Mouse (Mus musculus): ENCODE measurements at regions not wholly inside any gene's neighbourhood (a gene's known extent, or its start where the extent isn't known, plus 50 kb on each side); places are given as distances from the start of the nearest gene placed in this dataset.

GRCm38 (mm10) chr14:72862806-72863526, 153.2 kb upstream of the Fndc3a start:
- in situ Hi-C loops (cut with MboI, MseI): no loop called here

GRCm38 (mm10) chr14:72854226-72854625, 144.4 kb upstream of the Fndc3a start:
- in situ Hi-C loops (cut with MboI, MseI): no loop called here

- in situ Hi-C loops (cut with MboI, MseI): no loop called here
Observed at GRCm38 (mm10) chr14:72853104-72853503, 143.3 kb upstream of the Fndc3a start.

DNA sequence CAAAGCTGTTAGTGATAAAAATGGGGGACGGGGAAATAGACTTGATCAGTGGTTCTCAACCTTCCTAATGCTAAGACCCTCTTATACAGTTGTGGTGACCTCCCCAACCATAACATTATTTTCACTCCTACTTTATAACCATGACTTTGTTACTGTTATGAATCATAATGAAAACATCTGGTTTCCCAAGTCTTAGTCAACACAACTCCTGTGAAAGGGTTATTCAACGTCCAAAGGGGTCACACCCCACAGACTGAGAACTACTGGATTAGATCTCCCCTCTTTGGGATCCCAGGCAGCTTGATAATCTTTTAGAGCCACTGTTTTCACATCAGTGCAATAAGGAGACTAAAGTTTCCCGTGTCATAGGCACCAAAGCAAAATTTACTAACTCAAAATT, 141.1 kb upstream of the Fndc3a start:
- in situ Hi-C loops (cut with MboI, MseI): no loop called here

DNA sequence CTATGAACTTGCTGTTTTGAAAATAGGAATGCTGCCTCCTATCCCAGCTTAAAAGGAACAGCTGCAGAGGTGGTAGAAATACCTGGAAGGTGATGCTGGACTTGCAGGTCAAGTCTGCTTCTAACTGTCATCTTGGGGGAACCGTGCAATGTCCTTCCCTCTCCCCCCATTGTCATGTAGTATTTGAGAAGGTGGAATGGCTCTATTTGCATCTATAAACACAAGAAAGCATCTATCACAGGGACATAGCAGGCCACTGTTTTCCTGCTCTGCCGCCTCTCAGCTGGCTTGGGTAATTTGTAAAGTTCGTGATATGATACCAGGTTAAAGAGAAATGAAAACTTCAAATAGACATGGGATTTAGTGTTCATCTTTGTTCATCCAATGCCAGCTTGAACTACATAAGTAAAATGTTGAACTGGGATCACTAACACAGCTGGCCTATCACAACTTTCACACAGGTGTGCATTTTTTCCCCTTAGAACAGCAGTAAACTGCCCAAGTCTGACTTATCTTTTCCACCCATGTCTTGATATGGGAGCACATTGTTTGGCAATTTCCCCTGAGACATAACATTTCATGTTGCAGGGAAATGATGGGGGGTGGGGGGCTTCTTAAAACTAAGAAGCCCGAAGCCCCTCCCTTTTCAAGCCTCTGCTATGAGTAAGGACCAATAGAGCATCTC, 138.6 kb upstream of the Fndc3a start:
- in situ Hi-C loops (cut with MboI, MseI): no loop called here

- in situ Hi-C loops (cut with MboI, MseI): no loop called here
Observed at GRCm38 (mm10) chr14:72847466-72847865, 137.7 kb upstream of the Fndc3a start.

DNA sequence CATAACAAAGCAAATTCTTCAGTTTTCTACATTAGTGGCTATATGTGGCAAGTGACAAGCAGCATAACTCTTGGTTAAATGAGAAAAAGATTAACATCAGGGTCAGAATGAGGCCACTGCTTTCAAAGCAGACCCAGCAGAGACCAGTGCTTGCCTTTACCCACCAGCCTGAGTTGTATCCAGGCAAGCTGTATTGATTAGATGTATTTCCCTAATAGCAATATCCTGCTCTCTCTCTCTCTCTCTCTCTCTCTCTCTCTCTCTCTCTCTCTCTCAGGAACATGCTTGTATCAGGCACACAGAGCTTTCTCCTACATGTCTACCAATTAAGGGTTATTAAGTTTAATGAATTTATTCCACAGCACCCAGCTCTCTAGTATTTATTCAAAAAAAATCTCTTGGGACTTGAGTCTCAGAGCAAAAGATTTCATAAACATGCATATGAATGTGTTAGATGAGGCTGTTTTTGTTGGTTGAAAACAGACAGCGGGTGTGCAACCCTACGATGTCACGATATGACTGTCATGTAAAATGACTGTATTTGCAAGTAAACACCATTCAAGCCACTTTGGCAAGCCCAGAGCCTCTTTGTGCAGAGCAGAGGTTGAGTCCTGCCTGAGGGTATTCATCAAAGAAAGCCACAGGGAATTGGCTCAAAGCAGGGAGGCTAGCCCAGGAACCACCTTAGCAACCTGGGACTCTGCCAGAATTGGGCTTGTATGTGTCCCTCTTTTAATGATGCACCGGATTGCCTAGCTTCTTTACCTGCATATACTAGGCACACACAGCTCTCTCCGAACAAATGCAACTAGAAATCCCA, 136.0 kb upstream of the Fndc3a start:
- in situ Hi-C loops (cut with MboI, MseI): no loop called here

DNA sequence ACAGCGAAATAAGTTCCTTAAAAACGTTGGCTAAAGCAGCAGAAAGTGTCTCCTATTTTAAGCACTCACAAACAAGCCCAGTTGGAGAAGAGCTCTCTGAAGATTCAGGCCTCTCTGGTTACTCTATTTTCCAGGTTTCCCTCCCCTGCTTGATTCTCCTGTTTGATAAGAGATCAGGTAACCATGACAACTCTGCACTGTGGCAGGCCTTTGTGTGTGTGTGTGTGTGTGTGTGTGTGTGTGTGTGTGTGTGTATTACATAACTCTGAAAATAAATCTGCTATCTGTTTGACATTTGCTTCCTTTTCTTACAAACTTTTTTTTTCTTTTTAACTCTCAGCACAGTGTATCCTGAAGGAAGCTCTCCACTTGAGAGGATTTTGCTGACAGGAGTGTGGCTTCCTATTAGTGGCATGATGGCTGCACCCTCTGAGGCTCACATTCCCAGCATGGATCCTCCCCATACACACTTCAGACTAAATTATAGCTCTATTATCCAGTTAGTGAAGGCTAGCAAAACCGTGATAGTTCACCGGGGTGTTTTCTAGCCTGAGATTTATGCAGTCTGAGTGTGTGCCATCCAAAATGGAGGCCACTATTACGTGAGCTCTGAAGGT, 135.1 kb upstream of the Fndc3a start:
- in situ Hi-C loops (cut with MboI, MseI): no loop called here

DNA sequence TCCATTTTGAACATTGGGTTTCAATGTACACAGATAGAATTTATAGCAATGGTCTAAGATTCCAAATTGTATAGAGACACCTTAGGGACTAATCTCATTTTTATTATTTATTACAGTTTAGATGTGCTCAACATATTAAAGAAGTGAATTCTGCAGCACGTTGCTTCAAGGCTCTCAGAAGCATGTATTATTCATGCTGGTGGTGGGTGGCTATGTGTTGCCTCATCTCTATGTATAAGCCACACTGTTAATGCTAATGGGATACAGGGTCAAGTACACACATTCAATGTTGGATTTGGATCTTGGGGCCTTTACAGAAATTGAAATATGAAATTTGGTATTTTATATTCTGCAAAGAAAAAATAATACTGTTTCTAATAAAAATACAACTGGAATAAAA, 131.9 kb upstream of the Fndc3a start:
- in situ Hi-C loops (cut with MboI, MseI): no loop called here

DNA sequence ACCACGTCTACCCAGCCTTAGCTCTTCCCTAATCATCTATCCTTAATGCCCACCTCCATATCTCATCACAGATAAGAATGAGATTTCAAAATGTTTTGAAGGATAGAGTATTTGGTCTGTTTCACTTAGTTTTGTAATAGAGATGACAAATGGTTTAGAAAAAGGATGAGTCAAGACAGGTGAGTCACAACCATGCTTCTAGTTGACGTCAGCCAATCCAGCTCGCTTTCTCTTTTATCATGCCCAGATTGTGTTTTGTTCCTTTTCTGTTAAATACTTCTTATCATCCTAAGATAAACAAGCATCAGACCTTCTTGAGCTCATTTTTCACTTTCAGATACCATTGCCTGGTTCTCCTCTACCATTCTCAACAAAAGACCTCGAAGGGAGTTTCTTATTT, 125.4 kb upstream of the Fndc3a start:
- in situ Hi-C loops (cut with MboI, MseI): no loop called here

GRCm38 (mm10) chr14:72829261-72829660, 119.5 kb upstream of the Fndc3a start:
- in situ Hi-C loops (cut with MboI, MseI): no loop called here

GRCm38 (mm10) chr14:72825549-72825948, 115.7 kb upstream of the Fndc3a start:
- in situ Hi-C loops (cut with MboI, MseI): no loop called here

- in situ Hi-C loops (cut with MboI, MseI): loop anchor here in 1 of 2 experiments (5.0 kb wide), 2 partner anchors 155 to 180 kb away; no protein-coding TSS in a partner anchor
Observed at GRCm38 (mm10) chr14:72822231-72822615, 112.4 kb upstream of the Fndc3a start.

- in situ Hi-C loops (cut with MboI, MseI): loop anchor here in 1 of 2 experiments (5.0 kb wide), 2 partner anchors 156 to 181 kb away; no protein-coding TSS in a partner anchor
Observed at GRCm38 (mm10) chr14:72821517-72822230, 111.9 kb upstream of the Fndc3a start.

DNA sequence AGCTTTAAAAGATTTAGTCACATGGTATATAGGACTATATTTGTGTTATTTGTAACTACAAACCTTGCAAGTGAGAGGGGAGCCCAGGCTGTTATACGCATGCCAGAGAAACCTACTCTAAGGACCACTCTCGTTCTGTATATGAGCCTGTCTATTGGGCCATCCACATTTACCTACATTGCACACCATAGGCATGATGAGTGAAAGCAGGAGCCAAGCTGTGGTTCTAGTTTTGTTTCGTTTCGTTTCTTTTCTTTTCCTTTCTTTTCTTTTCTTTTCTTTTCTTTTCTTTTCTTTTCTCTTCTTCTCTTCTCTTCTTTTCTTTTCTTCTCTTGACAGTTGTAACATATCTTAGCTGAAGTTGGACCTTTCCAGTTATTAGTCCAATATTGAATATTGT, 109.2 kb upstream of the Fndc3a start:
- in situ Hi-C loops (cut with MboI, MseI): no loop called here

GRCm38 (mm10) chr14:72817764-72818163, 108.0 kb upstream of the Fndc3a start:
- in situ Hi-C loops (cut with MboI, MseI): no loop called here

GRCm38 (mm10) chr14:72816847-72817246, 107.0 kb upstream of the Fndc3a start:
- in situ Hi-C loops (cut with MboI, MseI): no loop called here

GRCm38 (mm10) chr14:72809138-72809537, 99.3 kb upstream of the Fndc3a start:
- in situ Hi-C loops (cut with MboI, MseI): loop anchor here in 1 of 2 experiments (10.0 kb wide), 1 partner anchor 186 kb away; no protein-coding TSS in a partner anchor

DNA sequence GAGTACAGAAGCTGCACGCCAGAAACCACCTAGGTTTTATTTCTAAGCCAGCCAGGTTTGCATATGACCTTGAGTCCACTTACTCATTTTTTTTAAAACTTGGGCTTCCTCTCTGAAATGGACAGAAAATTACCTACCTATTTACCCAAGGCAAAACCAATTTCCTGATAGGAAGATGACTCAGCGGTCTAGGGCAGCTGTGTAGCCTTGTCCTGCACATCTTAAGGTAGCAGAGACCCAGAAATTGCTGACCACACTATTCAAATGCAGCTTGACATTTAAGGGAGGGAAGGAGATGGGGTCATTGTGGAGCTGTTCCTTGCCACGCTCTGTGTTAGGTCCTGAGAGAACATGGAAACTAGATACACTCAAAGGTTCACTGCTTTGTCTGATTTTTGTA, 98.1 kb upstream of the Fndc3a start:
- in situ Hi-C loops (cut with MboI, MseI): loop anchor here in 1 of 2 experiments (10.0 kb wide), 1 partner anchor 187 kb away; no protein-coding TSS in a partner anchor

GRCm38 (mm10) chr14:72807286-72807685, 97.5 kb upstream of the Fndc3a start:
- in situ Hi-C loops (cut with MboI, MseI): loop anchor here in 1 of 2 experiments (10.0 kb wide), 1 partner anchor 188 kb away; no protein-coding TSS in a partner anchor

- in situ Hi-C loops (cut with MboI, MseI): loop anchor here in 1 of 2 experiments (10.0 kb wide), 1 partner anchor 188 kb away; no protein-coding TSS in a partner anchor
Observed at GRCm38 (mm10) chr14:72806598-72806997, 96.8 kb upstream of the Fndc3a start.
